Mouse (Mus musculus): Measurements from ENCODE around the gene Olfr1329. TPM values are rescaled to one million over a fixed set of nuclear protein-coding genes. Genes with fewer than 3 reads are reported as not detected.

Olfr1329 gene
- not detected for total RNA-seq (2023)

DNA sequence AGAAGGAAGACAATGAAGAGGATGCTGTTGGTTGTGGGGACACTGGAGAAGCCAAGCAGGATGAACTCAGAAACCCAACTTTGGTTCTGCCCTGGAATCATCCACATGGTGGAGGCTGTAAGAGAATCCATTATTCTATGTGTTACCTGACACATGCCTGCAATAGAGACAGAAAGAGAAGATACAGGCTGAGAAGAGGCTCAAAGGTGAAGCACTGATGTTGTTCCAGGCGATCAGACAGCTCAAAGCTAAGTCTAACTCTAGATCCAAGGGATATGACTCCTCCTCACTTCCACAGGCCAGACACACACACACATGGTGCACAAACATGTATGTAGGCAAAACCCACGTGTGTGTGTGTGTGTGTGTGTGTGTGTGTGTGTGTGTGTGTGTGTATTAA, at the start of gene Olfr1329:
TSS of gene Olfr1329 (minus strand) at position 101 of the 400 bp plus-strand sequence.

DNA sequence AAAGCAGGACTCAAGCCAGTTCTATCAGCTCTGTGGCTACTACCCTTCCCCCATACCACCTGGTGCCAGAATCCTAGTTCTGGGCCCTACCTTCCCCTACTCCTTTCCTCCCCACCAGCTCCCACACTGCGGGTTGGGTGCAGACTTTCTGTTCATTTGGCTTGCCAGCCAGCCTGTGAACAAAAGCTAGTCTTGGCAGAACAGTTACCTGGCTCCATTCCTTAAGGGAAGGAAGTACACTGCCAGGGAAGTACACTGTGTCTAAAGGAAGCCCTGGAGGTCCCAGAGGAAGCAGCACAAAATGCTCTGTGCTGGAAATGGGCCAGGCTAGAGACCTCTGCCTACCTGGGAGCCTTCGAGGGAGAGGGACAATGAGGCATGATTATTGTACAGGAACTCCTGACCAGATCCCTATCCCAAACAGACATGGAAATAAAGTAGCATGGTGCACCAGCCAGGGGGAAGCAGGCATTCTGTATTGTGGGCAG, 43.9 kb upstream of the Olfr1329 start, which contains the start of gene Lao1:
TSS of gene Lao1 (plus strand) at position 438 of the 488 bp plus-strand sequence.

DNA sequence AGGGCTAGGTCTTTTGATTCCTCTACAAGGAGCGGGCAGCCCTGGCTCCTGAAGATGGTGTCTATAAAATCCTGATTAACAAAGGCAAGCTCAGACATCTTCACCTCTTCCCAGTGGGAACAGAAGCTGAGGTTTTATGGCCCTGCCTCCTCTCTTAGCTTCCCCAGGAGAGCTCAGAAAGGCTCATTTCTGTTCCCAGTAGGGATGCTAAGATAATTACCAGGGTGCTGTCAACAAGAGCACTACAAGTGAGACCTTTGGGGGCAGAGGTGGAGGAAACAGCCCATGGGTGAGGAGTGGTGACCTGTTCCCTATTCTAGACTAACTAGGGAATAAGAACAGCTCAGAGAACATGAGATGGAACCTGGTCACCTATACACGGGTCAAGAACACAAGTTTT, 21.2 kb upstream of the Olfr1329 start, which contains the start of gene Olfr1328:
TSS of gene Olfr1328 (minus strand) at position 101 of the 400 bp plus-strand sequence.

DNA sequence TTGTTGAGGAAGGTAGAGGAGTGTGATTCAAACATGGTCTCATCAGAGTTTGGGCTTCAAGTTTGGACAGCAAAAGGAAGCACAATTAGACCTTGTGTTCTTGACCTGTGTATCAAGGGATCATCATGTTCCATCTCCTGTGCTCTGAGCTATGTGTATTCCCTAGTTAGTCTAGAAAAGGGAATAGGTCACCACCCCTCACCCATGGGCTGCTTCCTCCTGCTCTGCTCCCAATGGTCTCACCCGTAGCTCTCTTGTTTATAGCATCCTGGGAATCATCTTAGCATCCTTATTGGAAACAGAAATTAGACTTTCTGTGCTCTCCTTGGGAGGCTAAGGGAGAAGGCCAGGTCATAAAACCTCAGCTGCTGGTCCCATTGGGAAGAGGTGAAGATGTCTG, 29.0 kb downstream of the Olfr1329 start, which contains the start of gene Olfr1330:
TSS of gene Olfr1330 (plus strand) at position 301 of the 400 bp plus-strand sequence.

Other genes with a start within 250 kb of the Olfr1329 start
- gene Olfr1342, start 224.7 kb downstream of the Olfr1329 start, total RNA-seq (2023): not detected
- not detected for gene Olfr1341, start 213.9 kb downstream of the Olfr1329 start, total RNA-seq (2023)
- gene Olfr1340, start 197.3 kb downstream of the Olfr1329 start, total RNA-seq (2023): not detected
- not detected for gene Olfr1339, start 185.3 kb downstream of the Olfr1329 start, total RNA-seq (2023)
- not detected for gene Olfr1338, start 158.7 kb downstream of the Olfr1329 start, total RNA-seq (2023)
- gene Olfr1337, start 134.9 kb downstream of the Olfr1329 start, total RNA-seq (2023): not detected
- gene Olfr1335, start 107.5 kb downstream of the Olfr1329 start, total RNA-seq (2023): not detected
- gene Olfr1333, start 81.2 kb downstream of the Olfr1329 start, total RNA-seq (2023): not detected
- not detected for gene Olfr1331, start 52.8 kb downstream of the Olfr1329 start, total RNA-seq (2023)
- gene Olfr1330, start 28.9 kb downstream of the Olfr1329 start, total RNA-seq (2023): not detected
- not detected for gene Olfr1328, start 21.1 kb upstream of the Olfr1329 start, total RNA-seq (2023)
- gene Lao1, start 44.1 kb upstream of the Olfr1329 start, total RNA-seq (2023): not detected
- 10 to 100 TPM; 27.2 to 46.2 TPM for gene Slc2a1, start 191.2 kb upstream of the Olfr1329 start, total RNA-seq (2023)

All from T-cell, adult 66 days (primary cell).